Mouse (Mus musculus): ENCODE measurements around the gene Fam219a. TPM values are rescaled to one million over a fixed set of nuclear protein-coding genes. Genes with fewer than 3 reads are reported as not detected.

The Fam219a gene
- total and polyA plus RNA-seq, 2 experiments from 2014 or later, result 24.1 to 130 TPM

DNA sequence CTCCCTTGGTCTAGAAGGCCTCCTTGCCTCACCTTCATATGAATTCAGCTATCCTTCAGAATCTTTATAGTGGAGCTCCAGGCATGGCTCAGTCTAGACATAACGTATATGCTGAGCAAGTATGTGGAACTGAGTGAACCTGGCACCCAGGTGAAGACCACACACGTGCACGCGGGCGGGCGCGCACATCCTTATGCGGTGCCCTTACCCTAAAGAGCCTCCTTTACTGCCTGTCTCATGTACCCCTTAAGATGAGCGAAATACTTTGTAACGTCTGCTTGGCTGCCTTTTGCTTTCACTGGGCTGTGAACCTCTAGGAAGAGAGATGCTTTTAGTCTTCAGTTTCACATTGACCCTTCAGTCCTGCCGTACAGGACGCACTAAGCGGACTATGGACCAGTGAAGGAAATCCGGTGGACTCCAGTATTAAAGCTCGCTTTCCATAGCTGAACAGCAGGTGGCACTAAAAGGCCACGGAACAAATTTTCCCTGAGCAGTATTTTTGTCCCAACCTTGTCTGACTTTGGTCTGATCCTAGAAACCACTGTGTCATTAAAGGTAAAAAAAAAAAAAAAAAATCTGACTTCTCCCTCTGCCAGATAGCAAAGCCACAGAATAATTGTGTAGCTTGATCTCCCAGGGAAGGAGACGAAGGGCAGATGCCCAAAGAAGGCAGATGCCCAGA lies 100.8 kb downstream of the Fam219a start:
- Histone ChIP-seq H3K36me3 (ENCODE audit: insufficient read depth, low read length) (no peaks in the 10 kb centered on the region), H3K4me3 (ENCODE audit: low read depth, low read length) (no peak overlapping the region), H3K4me1 (ENCODE audit: insufficient read depth, low read length) (no peaks in the 10 kb centered on the region; the same call in 1 of the 2 replicates), H3K9me3 (ENCODE audit: low read length) (no peaks in the 10 kb centered on the region), H3K27ac (ENCODE audit: low read depth, low read length) (0 out of 2 replicates have a peak overlapping the region, but pooled peaks have one; percentile 2), H3K9ac (replicated peaks; ENCODE audit: low read length, poor library complexity, severe bottlenecking) (no peak overlapping the region), H3K4me2 (ENCODE audit: low read depth, low read length, poor library complexity, severe bottlenecking) (no peak overlapping the region), H3K27me3 (ENCODE audit: insufficient read depth, low read length) (no peaks in the 10 kb centered on the region)
- DNase-seq (ENCODE audit: low spot score) (peak; percentile 84), ATAC-seq (ENCODE audit: low FRiP score) (no peak)
- 50% methylated on average over 17 of the region's 17 CpGs for WGBS
- peak; percentile 83 for TF ChIP-seq CTCF (IDR thresholded peaks at IDR 0.05)

Other genes with a start within 250 kb of the Fam219a start
- gene Ubap1, start 220.5 kb downstream of the Fam219a start, total RNA-seq (2014; rRNA removed), result 35.0 and 42.1 TPM in 2 replicates
- 55.1 and 58.8 TPM in 2 replicates for gene Ubap1, start 220.5 kb downstream of the Fam219a start, polyA plus RNA-seq (2015; fragmentation: Nextera tagmentation; extraction: Ambion mirVana)
- gene Kif24, start 104.7 kb downstream of the Fam219a start, total RNA-seq (2014; rRNA removed), result 2.7 and 4.9 TPM in 2 replicates
- 1.4 TPM in 2 replicates for gene Kif24, start 104.7 kb downstream of the Fam219a start, polyA plus RNA-seq (2015; fragmentation: Nextera tagmentation; extraction: Ambion mirVana)
- 28.3 and 41.0 TPM in 2 replicates for gene Nudt2, start 104.4 kb downstream of the Fam219a start, total RNA-seq (2014; rRNA removed)
- gene Nudt2, start 104.4 kb downstream of the Fam219a start, polyA plus RNA-seq (2015; fragmentation: Nextera tagmentation; extraction: Ambion mirVana), result 70.7 and 79.9 TPM in 2 replicates
- gene AI464131, start 66.5 kb downstream of the Fam219a start, total RNA-seq (2014; rRNA removed), result 40.5 and 46.0 TPM in 2 replicates
- gene AI464131, start 66.5 kb downstream of the Fam219a start, polyA plus RNA-seq (2015; fragmentation: Nextera tagmentation; extraction: Ambion mirVana), result 15.7 and 18.1 TPM in 2 replicates
- gene 1110017D15Rik, start 52.2 kb downstream of the Fam219a start, total RNA-seq (2014; rRNA removed), result 10.9 and 11.8 TPM in 2 replicates
- gene 1110017D15Rik, start 52.2 kb downstream of the Fam219a start, polyA plus RNA-seq (2015; fragmentation: Nextera tagmentation; extraction: Ambion mirVana), result 18.1 and 20.7 TPM in 2 replicates
- 1.7 and 6.1 TPM in 2 replicates for gene Dnaic1, start 237 bp upstream of the Fam219a start, total RNA-seq (2014; rRNA removed)
- gene Dnaic1, start 237 bp upstream of the Fam219a start, polyA plus RNA-seq (2015; fragmentation: Nextera tagmentation; extraction: Ambion mirVana), result 3.2 and 3.8 TPM in 2 replicates
- 167 and 217 TPM in 2 replicates for gene Enho, start 70.8 kb upstream of the Fam219a start, total RNA-seq (2014; rRNA removed)
- gene Enho, start 70.8 kb upstream of the Fam219a start, polyA plus RNA-seq (2015; fragmentation: Nextera tagmentation; extraction: Ambion mirVana), result 146 and 157 TPM in 2 replicates
- gene Cntfr, start 127.6 kb upstream of the Fam219a start, total RNA-seq (2014; rRNA removed), result 61.6 and 69.2 TPM in 2 replicates
- 20.1 and 23.4 TPM in 2 replicates for gene Cntfr, start 127.6 kb upstream of the Fam219a start, polyA plus RNA-seq (2015; fragmentation: Nextera tagmentation; extraction: Ambion mirVana)
- gene Il11ra1, start 130.5 kb upstream of the Fam219a start, total RNA-seq (2014; rRNA removed), result 21.8 and 26.5 TPM in 2 replicates
- gene Il11ra1, start 130.5 kb upstream of the Fam219a start, polyA plus RNA-seq (2015; fragmentation: Nextera tagmentation; extraction: Ambion mirVana), result 28.8 and 35.3 TPM in 2 replicates
- gene Rpp25l, start 144.0 kb upstream of the Fam219a start, total RNA-seq (2014; rRNA removed), result 38.3 and 39.7 TPM in 2 replicates
- gene Rpp25l, start 144.0 kb upstream of the Fam219a start, polyA plus RNA-seq (2015; fragmentation: Nextera tagmentation; extraction: Ambion mirVana), result 44.3 and 49.9 TPM in 2 replicates
- 122 and 150 TPM in 2 replicates for gene Dctn3, start 153.6 kb upstream of the Fam219a start, total RNA-seq (2014; rRNA removed)
- 308 and 345 TPM in 2 replicates for gene Dctn3, start 153.6 kb upstream of the Fam219a start, polyA plus RNA-seq (2015; fragmentation: Nextera tagmentation; extraction: Ambion mirVana)
- gene Arid3c, start 161.6 kb upstream of the Fam219a start, total RNA-seq (2014; rRNA removed), result 0.27 and 0.33 TPM in 2 replicates
- gene Arid3c, start 161.6 kb upstream of the Fam219a start, polyA plus RNA-seq (2015; fragmentation: Nextera tagmentation; extraction: Ambion mirVana), result 0.42 and 0.48 TPM in 2 replicates
- gene Galt, start 185.7 kb upstream of the Fam219a start, total RNA-seq (2014; rRNA removed), result 53.7 and 68.1 TPM in 2 replicates
- gene Galt, start 185.7 kb upstream of the Fam219a start, polyA plus RNA-seq (2015; fragmentation: Nextera tagmentation; extraction: Ambion mirVana), result 54.0 and 60.0 TPM in 2 replicates
- 34.1 and 45.4 TPM in 2 replicates for gene Sigmar1, start 186.6 kb upstream of the Fam219a start, total RNA-seq (2014; rRNA removed)
- 44.8 and 55.4 TPM in 2 replicates for gene Sigmar1, start 186.6 kb upstream of the Fam219a start, polyA plus RNA-seq (2015; fragmentation: Nextera tagmentation; extraction: Ambion mirVana)
- gene Ccl27a, start 204.7 kb upstream of the Fam219a start, total RNA-seq (2014; rRNA removed), result 191 and 237 TPM in 2 replicates
- 318 and 329 TPM in 2 replicates for gene Ccl27a, start 204.7 kb upstream of the Fam219a start, polyA plus RNA-seq (2015; fragmentation: Nextera tagmentation; extraction: Ambion mirVana)

Measured in midbrain, postnatal 0 days (tissue).